Mouse (Mus musculus) heart, embryonic 16.5 days (tissue): ENCODE measurements at regions not wholly inside any gene's neighbourhood (a gene's known extent, or its start where the extent isn't known, plus 50 kb on each side); places are given as distances from the start of the nearest gene placed in this dataset.

Experiments used
- ATAC-seq: fragments of 200-750 bp; cut with Nextera tagmentation; replicated peaks from 2 replicates; pipeline ENCODE4 v1.8.0; 2017; ENCODE audit warnings: moderate number of reproducible peaks; ENCODE audit not compliant: insufficient read depth, low FRiP score; ENCODE audit errors: extremely low read depth
- H3K27ac ChIP-seq: fragments of 300-500 bp; sonication (generic); 2 replicates; pipeline ENCODE4 v1.5.1; 2014; ENCODE audit warnings: mild to moderate bottlenecking, low read length, control low read depth, moderate library complexity
- H3K27me3 ChIP-seq: fragments of 300-500 bp; sonication (generic); 2 replicates; pipeline ENCODE4 v1.6.1; 2014; ENCODE audit warnings: low read length, mixed read lengths; ENCODE audit not compliant: control insufficient read depth, insufficient read depth
- H3K36me3 ChIP-seq: fragments of 300-500 bp; sonication (generic); 2 replicates; pipeline ENCODE4 v1.6.1; 2014; ENCODE audit not compliant: control insufficient read depth, insufficient read depth
- H3K4me1 ChIP-seq: fragments of 300-500 bp; sonication (generic); 2 replicates; pipeline ENCODE4 v1.6.1; 2014; ENCODE audit warnings: low read length, mixed read lengths; ENCODE audit not compliant: control insufficient read depth, insufficient read depth
- H3K4me2 ChIP-seq: fragments of 300-500 bp; sonication (generic); 2 replicates; pipeline ENCODE4 v1.6.1; 2014; ENCODE audit warnings: low read depth, mild to moderate bottlenecking, control low read depth, low read length
- H3K4me3 ChIP-seq: fragments of 300-500 bp; sonication (generic); 2 replicates; pipeline ENCODE4 v1.5.1; 2014; ENCODE audit warnings: mild to moderate bottlenecking, control low read depth, low read length
- H3K9ac ChIP-seq: fragments of 300-500 bp; sonication (generic); 2 replicates; pipeline ENCODE4 v1.6.1; 2014; ENCODE audit warnings: low read length, control low read depth
- H3K9me3 ChIP-seq: fragments of 300-500 bp; sonication (generic); replicated peaks from 2 replicates; pipeline ENCODE4 v1.6.1; 2016; ENCODE audit warnings: low read length; ENCODE audit not compliant: control insufficient read depth
- WGBS: fragments of 180-500 bp; shearing (Covaris S2); extraction: QIAGEN DNeasy Blood & Tissue Kit; methylation state at CpG from one replicate; pipeline ENCODE4 v1.1.7; 2014; 5-methylcytosine and 5-hydroxymethylcytosine counted together

GRCm38 (mm10) chr3:102657116-102657515 lies 77.2 kb upstream of the Tspan2 start:
- ATAC-seq: no peak
- Histone ChIP-seq H3K36me3 (no peaks in the 10 kb centered on the region), H3K27me3 (no peaks in the 10 kb centered on the region), H3K9ac (no peak overlapping the region), H3K4me2 (no peak overlapping the region), H3K4me3 (no peak overlapping the region), H3K9me3 (no peaks in the 10 kb centered on the region), H3K4me1 (no peaks in the 10 kb centered on the region), H3K27ac (no peak overlapping the region)
- 78% methylated on average over 7 of the region's 7 CpGs for WGBS

- Histone ChIP-seq H3K9ac (no peak overlapping the region), H3K27me3 (no peaks in the 10 kb centered on the region; the same call in 1 of the 2 replicates), H3K4me2 (no peak overlapping the region), H3K27ac (no peak overlapping the region), H3K9me3 (no peaks in the 10 kb centered on the region), H3K4me1 (no peaks in the 10 kb centered on the region), H3K36me3 (no peaks in the 10 kb centered on the region), H3K4me3 (no peak overlapping the region)
- 76% methylated on average over 7 of the region's 7 CpGs for WGBS
- ATAC-seq: no peak
Observed at GRCm38 (mm10) chr3:102657531-102658060, 76.7 kb upstream of the Tspan2 start.

- WGBS: 63% methylated on average over 5 of the region's 5 CpGs
- Histone ChIP-seq H3K4me2 (no peak overlapping the region), H3K36me3 (no peaks in the 10 kb centered on the region), H3K4me3 (no peak overlapping the region), H3K27ac (no peak overlapping the region), H3K9ac (no peak overlapping the region), H3K27me3 (no peaks in the 10 kb centered on the region; the same call in 1 of the 2 replicates), H3K4me1 (no peaks in the 10 kb centered on the region), H3K9me3 (no peaks in the 10 kb centered on the region)
- ATAC-seq: no peak
Observed at GRCm38 (mm10) chr3:102659352-102659751, 75.0 kb upstream of the Tspan2 start.

GRCm38 (mm10) chr3:102661296-102661695 lies 73.0 kb upstream of the Tspan2 start:
- Histone ChIP-seq H3K9me3 (no peaks in the 10 kb centered on the region), H3K36me3 (no peaks in the 10 kb centered on the region), H3K4me1 (0 out of 2 replicates have a peak, but pooled peaks cover 3% of the 10 kb centered on the region), H3K4me3 (no peak overlapping the region), H3K9ac (no peak overlapping the region), H3K27me3 (no peaks in the 10 kb centered on the region; the same call in 1 of the 2 replicates), H3K27ac (no peak overlapping the region), H3K4me2 (no peak overlapping the region)
- ATAC-seq: no peak
- 89% methylated on average over 7 of the region's 7 CpGs for WGBS

- ATAC-seq: no peak
- WGBS: 80% methylated on average over 5 of the region's 5 CpGs
- Histone ChIP-seq H3K36me3 (no peaks in the 10 kb centered on the region), H3K9me3 (no peaks in the 10 kb centered on the region), H3K27me3 (no peaks in the 10 kb centered on the region; the same call in 1 of the 2 replicates), H3K27ac (no peak overlapping the region), H3K4me1 (0 out of 2 replicates have a peak, but pooled peaks cover 5% of the 10 kb centered on the region), H3K4me3 (no peak overlapping the region), H3K9ac (no peak overlapping the region), H3K4me2 (no peak overlapping the region)
Observed at GRCm38 (mm10) chr3:102663711-102664110, 70.6 kb upstream of the Tspan2 start.

GRCm38 (mm10) chr3:102664665-102665190 lies 69.6 kb upstream of the Tspan2 start:
- no peaks in the 10 kb centered on the region for H3K36me3 ChIP-seq
- no peak overlapping the region for H3K9ac ChIP-seq
- H3K4me3 ChIP-seq: no peak overlapping the region
- H3K4me1 ChIP-seq: 0 out of 2 replicates have a peak, but pooled peaks cover 5% of the 10 kb centered on the region
- no peaks in the 10 kb centered on the region for H3K9me3 ChIP-seq
- H3K27ac ChIP-seq: no peak overlapping the region
- 40% methylated on average over 6 of the region's 6 CpGs for WGBS
- no peak overlapping the region for H3K4me2 ChIP-seq
- ATAC-seq: no peak
- no peaks in the 10 kb centered on the region; the same call in 1 of the 2 replicates for H3K27me3 ChIP-seq

- no peaks in the 10 kb centered on the region for H3K36me3 ChIP-seq
- no peak overlapping the region for H3K4me2 ChIP-seq
- 60% methylated on average over 3 of the region's 3 CpGs for WGBS
- no peak overlapping the region for H3K27ac ChIP-seq
- H3K27me3 ChIP-seq: no peaks in the 10 kb centered on the region; the same call in 1 of the 2 replicates
- no peak for ATAC-seq
- no peak overlapping the region for H3K9ac ChIP-seq
- no peak overlapping the region for H3K4me3 ChIP-seq
- H3K4me1 ChIP-seq: peaks cover 12% of the 10 kb centered on the region; the same call in 1 of the 2 replicates
- H3K9me3 ChIP-seq: no peaks in the 10 kb centered on the region
Observed at GRCm38 (mm10) chr3:102667796-102668195, 66.5 kb upstream of the Tspan2 start.

- Histone ChIP-seq H3K4me2 (no peak overlapping the region), H3K9me3 (no peaks in the 10 kb centered on the region), H3K4me3 (no peak overlapping the region), H3K9ac (no peak overlapping the region), H3K27me3 (no peaks in the 10 kb centered on the region; the same call in 1 of the 2 replicates), H3K36me3 (no peaks in the 10 kb centered on the region), H3K4me1 (peaks cover 12% of the 10 kb centered on the region; the same call in 1 of the 2 replicates), H3K27ac (no peak overlapping the region)
- ATAC-seq: no peak
- WGBS: 90% methylated on average over 3 of the region's 3 CpGs
Observed at GRCm38 (mm10) chr3:102668556-102668955, 65.8 kb upstream of the Tspan2 start.

- no peak for ATAC-seq
- H3K36me3 ChIP-seq: no peaks in the 10 kb centered on the region
- no peak overlapping the region; the same call in 1 of the 2 replicates for H3K27ac ChIP-seq
- H3K27me3 ChIP-seq: no peaks in the 10 kb centered on the region
- H3K4me2 ChIP-seq: no peak overlapping the region
- WGBS: 32% methylated on average over 2 of the region's 2 CpGs
- peaks cover 12% of the 10 kb centered on the region; the same call in 1 of the 2 replicates for H3K4me1 ChIP-seq
- no peak overlapping the region for H3K4me3 ChIP-seq
- H3K9me3 ChIP-seq: no peaks in the 10 kb centered on the region
- no peak overlapping the region for H3K9ac ChIP-seq
Observed at GRCm38 (mm10) chr3:102669951-102670350, 64.4 kb upstream of the Tspan2 start.
